Mouse (Mus musculus) brain, embryonic 14.5 days (tissue): ENCODE measurements around the gene Fez1.

Experiments
- CTCF ChIP-seq: fragments of 200-500 bp; IDR thresholded peaks from 2 replicates; pipeline ENCODE4 v1.5.1; 2012; ENCODE audit warnings: inconsistent platforms, mild to moderate bottlenecking, moderate library complexity, borderline replicate concordance; ENCODE audit not compliant: insufficient read depth, insufficient read length; ENCODE audit errors: extremely low read depth
- POLR2A ChIP-seq: fragments of 200-500 bp; IDR thresholded peaks from 2 replicates; pipeline ENCODE4 v1.6.1; 2012; ENCODE audit warnings: mild to moderate bottlenecking, inconsistent platforms, borderline replicate concordance; ENCODE audit not compliant: poor library complexity, insufficient read depth, insufficient read length, severe bottlenecking; ENCODE audit errors: extremely low read depth

GRCm38 (mm10) chr9:36870263-36870662 is 48.6 kb downstream of the Fez1 start:
- TF ChIP-seq POLR2A (no peak), CTCF (no peak)
